Mouse (Mus musculus) hindbrain, embryonic 14.5 days (tissue): Measurements from ENCODE around the gene Fam187b. TPM values are rescaled to one million over a fixed set of nuclear protein-coding genes. Genes with fewer than 3 reads are reported as not detected.
A peak's percentile ranks its signal among the peaks of the same experiment; 100 is the strongest.
"Not testable (repeated sequence)": the region's sequence is repeated elsewhere in the genome, so short reads cannot be mapped to it uniquely, and the experiment has no call there.

Experiments used
- ATAC-seq: fragments of 200-750 bp; cut with Nextera tagmentation; 2 replicates; pipeline ENCODE4 v1.8.0; 2017; ENCODE audit warnings: moderate number of reproducible peaks, mild to moderate bottlenecking, moderate TSS enrichment, moderate library complexity; ENCODE audit not compliant: low FRiP score
- DNase-seq: peaks from one replicate; pipeline ENCODE4 v3.0.0-alpha.2; 2015; ENCODE audit warnings: low spot score
- H3K27ac ChIP-seq: fragments of 300-500 bp; sonication (generic); 2 replicates; pipeline ENCODE4 v1.5.1; 2014; ENCODE audit warnings: mild to moderate bottlenecking, moderate library complexity
- H3K27me3 ChIP-seq: fragments of 300-500 bp; sonication (generic); 2 replicates; pipeline ENCODE4 v1.6.1; 2014; ENCODE audit warnings: mild to moderate bottlenecking, low read length, mixed read lengths; ENCODE audit not compliant: control insufficient read depth, insufficient read depth
- H3K36me3 ChIP-seq: fragments of 300-500 bp; sonication (generic); replicated peaks from 2 replicates; pipeline ENCODE4 v1.6.1; 2014; ENCODE audit not compliant: control insufficient read depth, insufficient read depth
- H3K4me1 ChIP-seq: fragments of 300-500 bp; sonication (generic); replicated peaks from 2 replicates; pipeline ENCODE4 v1.6.1; 2014; ENCODE audit warnings: antibody characterized with exemption, low read length, mixed read lengths; ENCODE audit not compliant: control insufficient read depth, insufficient read depth
- H3K4me2 ChIP-seq: fragments of 300-500 bp; sonication (generic); replicated peaks from 2 replicates; pipeline ENCODE4 v1.6.1; 2014; ENCODE audit warnings: mild to moderate bottlenecking, moderate library complexity
- H3K4me3 ChIP-seq: fragments of 300-500 bp; sonication (generic); replicated peaks from 2 replicates; pipeline ENCODE4 v1.5.1; 2014; ENCODE audit warnings: mild to moderate bottlenecking, low read length
- H3K9ac ChIP-seq: fragments of 300-500 bp; sonication (generic); 2 replicates; pipeline ENCODE4 v1.6.1; 2014
- H3K9me3 ChIP-seq: fragments of 300-500 bp; sonication (generic); 2 replicates; pipeline ENCODE4 v1.6.1; 2016; ENCODE audit warnings: low read length; ENCODE audit not compliant: control insufficient read depth
- WGBS: fragments of 180-500 bp; shearing (Covaris S2); extraction: QIAGEN DNeasy Blood & Tissue Kit; methylation state at CpG from one replicate; pipeline ENCODE4 v1.1.7; 2014; 5-methylcytosine and 5-hydroxymethylcytosine counted together
- polyA plus RNA-seq: library from polyadenylated mRNA; unstranded; fragments of >200 nt; fragmentation: Nextera tagmentation; extraction: Ambion mirVana; gene quantifications from 2 replicates; pipeline ENCODE4 v1.2.1, GENCODE M21; 2014

The Fam187b gene
- polyA plus RNA-seq, 1 experiment from 2014 or later: 1.0 TPM

DNA sequence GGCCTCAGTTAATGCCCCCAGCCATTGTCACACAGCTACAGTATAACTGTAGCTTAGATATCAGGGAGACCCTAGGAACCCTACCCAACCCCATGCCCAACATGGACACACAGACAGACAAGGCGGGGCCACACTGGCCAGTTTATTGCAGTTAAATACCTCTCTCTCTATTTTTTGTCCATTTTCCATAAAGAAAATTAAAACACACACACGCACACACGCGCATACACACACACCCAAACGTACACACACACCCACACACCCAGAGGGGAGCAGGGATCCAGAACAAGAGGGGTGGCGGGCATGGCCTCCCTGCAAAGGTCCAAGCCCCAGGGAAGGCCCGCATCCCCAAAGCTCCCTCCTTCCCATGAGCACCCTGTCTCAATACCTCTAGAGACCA lies 27.7 kb upstream of the Fam187b start:
- no peak overlapping the region for H3K27ac ChIP-seq

DNA sequence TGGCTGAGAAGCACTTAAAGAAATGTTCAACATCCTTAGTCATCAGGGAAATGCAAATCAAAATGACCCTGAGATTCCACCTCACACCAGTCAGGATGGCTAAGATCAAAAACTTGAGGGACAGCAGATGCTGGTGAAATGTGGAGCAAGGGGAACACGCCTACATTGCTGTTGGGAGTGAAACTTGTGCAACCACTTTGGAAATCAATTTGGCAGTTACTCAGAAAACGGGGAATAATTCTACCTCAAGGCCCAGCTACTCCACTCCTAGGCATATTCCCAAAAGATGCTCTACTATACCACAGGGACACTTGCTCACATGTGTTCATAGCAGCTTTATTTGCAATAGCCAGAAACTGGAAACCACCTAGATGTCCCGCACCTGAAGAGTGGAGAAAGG lies 23.7 kb upstream of the Fam187b start:
- H3K27ac ChIP-seq, DNase-seq, ATAC-seq, H3K27me3 ChIP-seq, H3K4me2 ChIP-seq, H3K4me3 ChIP-seq, H3K9me3 ChIP-seq, H3K9ac ChIP-seq, H3K4me1 ChIP-seq: not testable (repeated sequence)
- H3K36me3 ChIP-seq: peaks cover 80% of the 10 kb centered on the region
- WGBS: 94% methylated on average over 3 of the region's 3 CpGs

More for the DNA sequence above, 27.7 kb upstream of the Fam187b start:
- 97% methylated on average over 7 of the region's 7 CpGs for WGBS
- Histone ChIP-seq H3K9me3 (no peaks in the 10 kb centered on the region), H3K27me3 (no peaks in the 10 kb centered on the region), H3K36me3 (peaks cover 40% of the 10 kb centered on the region), H3K4me3 (no peak overlapping the region), H3K4me1 (no peaks in the 10 kb centered on the region), H3K4me2 (no peak overlapping the region), H3K9ac (no peak overlapping the region)
- DNase-seq (no peak), ATAC-seq (no peak)

DNA sequence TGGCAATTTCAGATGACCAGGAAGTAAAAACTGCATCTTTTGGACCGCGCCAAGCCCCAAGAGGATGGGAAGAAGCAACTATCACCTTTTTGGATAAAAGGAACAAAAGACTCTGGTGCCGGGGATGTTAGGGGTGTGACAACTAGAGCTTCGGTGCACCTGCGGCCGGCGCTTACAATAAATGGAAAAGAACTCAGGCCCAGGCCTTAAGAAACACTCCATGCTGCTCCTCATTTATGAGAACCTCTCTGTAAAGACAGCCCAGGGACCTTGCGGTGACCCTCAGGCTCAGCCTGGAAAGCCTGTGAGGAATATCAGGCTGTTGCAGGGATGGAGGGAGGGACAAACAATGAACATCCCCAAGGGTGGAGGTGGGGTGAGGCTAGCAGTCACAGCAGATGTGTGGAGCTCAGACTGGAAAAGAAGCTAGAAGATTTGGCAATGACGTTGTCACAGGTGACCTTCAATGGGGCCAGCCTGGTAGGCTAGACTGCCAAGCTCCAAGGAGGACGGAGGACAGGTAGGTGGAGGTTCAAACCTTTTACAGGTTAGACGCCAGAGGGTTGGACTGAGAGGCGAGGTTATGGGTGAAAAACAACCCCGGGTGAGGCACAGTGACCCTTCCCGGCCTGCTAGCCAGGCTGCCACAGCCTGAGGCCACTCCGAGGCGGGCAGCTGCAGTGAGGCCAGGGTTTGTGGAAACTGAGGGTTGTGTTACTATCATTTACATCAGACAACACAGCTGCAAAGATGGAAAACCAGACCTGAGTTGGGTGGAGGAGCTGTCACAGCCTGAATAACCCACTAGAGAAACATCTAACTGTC lies 20.9 kb upstream of the Fam187b start:
- DNase-seq (no peak), ATAC-seq (no peak)
- Histone ChIP-seq H3K4me3 (no peak overlapping the region), H3K4me1 (peaks cover 12% of the 10 kb centered on the region), H3K9ac (no peak overlapping the region), H3K36me3 (peaks cover 66% of the 10 kb centered on the region), H3K9me3 (no peaks in the 10 kb centered on the region), H3K27ac (no peak overlapping the region), H3K27me3 (no peaks in the 10 kb centered on the region), H3K4me2 (no peak overlapping the region)
- 95% methylated on average over 16 of the region's 16 CpGs for WGBS

DNA sequence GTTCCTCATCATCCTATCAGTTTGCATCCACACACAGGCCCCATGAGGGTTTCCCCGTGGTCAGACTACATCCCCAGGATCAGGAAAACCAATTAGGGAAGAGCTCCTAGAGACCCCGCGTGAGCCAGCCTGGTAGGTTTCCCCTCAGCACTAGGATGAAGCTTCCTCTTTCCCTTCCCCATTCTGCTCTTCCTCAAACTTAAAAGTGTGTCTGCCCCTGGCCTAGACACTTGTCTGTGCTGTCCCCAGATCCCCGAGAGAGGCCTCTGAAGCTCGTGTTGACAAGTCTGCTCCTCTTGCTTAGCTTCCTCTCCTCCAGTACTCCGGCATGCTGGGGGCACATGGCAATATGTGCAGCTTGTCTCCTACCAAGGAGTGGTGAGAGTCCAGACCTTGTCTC lies 20.1 kb upstream of the Fam187b start:
- peaks cover 19% of the 10 kb centered on the region for H3K4me1 ChIP-seq
- H3K4me3 ChIP-seq: no peak overlapping the region
- peaks cover 66% of the 10 kb centered on the region for H3K36me3 ChIP-seq
- DNase-seq (no peak), ATAC-seq (no peak)
- no peak overlapping the region for H3K4me2 ChIP-seq
- H3K9ac ChIP-seq: no peak overlapping the region
- 90% methylated on average over 6 of the region's 6 CpGs for WGBS
- H3K27ac ChIP-seq: no peak overlapping the region
- no peaks in the 10 kb centered on the region for H3K27me3 ChIP-seq
- no peaks in the 10 kb centered on the region for H3K9me3 ChIP-seq

DNA sequence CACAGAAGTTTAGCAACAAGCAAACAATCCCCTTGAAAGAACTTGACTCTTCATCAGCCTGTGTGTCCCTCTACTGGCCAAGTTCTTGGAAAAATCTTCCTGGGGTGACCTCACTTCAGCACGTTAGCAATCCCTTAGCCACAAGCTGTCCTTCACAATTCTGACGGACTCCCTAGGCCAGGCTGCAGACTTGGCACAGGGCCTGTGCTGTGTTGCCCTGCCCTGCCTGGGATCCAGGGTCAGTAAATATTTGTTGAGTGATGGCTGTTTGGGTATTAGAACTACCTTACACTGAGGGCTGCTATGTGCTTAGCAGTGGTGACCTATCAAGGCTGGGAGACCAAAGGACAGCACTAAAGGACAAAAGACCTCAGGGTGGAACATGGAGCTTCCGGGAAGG lies 19.6 kb upstream of the Fam187b start:
- no peak overlapping the region for H3K9ac ChIP-seq
- ATAC-seq: no peak
- no peak overlapping the region for H3K4me3 ChIP-seq
- H3K27ac ChIP-seq: no peak overlapping the region
- WGBS: 91% methylated on average over 3 of the region's 3 CpGs
- H3K4me2 ChIP-seq: no peak overlapping the region
- DNase-seq: no peak
- no peaks in the 10 kb centered on the region for H3K9me3 ChIP-seq
- no peaks in the 10 kb centered on the region for H3K27me3 ChIP-seq
- peaks cover 20% of the 10 kb centered on the region for H3K4me1 ChIP-seq
- H3K36me3 ChIP-seq: peaks cover 66% of the 10 kb centered on the region

DNA sequence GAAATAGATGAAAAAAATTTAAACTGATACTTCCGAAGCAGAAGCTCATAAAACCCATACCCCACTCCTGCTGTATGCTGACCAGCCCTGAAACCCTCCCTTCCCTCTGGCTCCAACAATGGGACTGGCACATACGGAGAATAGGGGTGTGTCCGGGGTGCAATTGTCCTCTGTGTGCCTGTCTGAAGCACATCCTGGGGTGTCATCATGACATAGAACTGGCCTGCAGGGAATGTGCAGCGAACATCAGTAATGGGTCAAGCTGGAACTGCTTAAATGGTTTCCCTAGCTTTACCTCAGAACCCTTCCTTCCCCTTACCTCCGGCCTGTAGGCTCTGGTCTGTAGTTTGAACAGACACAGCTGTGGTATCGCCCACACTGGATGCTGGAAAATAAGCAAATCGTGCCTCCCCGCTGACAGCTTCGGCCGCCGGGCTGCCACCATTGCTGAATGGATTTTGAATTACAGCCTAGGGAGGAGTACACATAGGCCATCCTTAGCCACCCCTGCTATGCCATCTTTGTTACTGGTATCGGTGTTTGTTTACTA lies 18.5 kb upstream of the Fam187b start:
- Histone ChIP-seq H3K4me3 (peak overlapping the region; percentile 98), H3K9me3 (no peaks in the 10 kb centered on the region), H3K36me3 (peaks cover 56% of the 10 kb centered on the region), H3K9ac (peak overlapping the region; percentile 97), H3K4me1 (peaks cover 20% of the 10 kb centered on the region), H3K27me3 (no peaks in the 10 kb centered on the region), H3K27ac (peak overlapping the region; percentile 98), H3K4me2 (peak overlapping the region; percentile 79)
- ATAC-seq (no peak), DNase-seq (no peak)
- WGBS: 84% methylated on average over 12 of the region's 12 CpGs

DNA sequence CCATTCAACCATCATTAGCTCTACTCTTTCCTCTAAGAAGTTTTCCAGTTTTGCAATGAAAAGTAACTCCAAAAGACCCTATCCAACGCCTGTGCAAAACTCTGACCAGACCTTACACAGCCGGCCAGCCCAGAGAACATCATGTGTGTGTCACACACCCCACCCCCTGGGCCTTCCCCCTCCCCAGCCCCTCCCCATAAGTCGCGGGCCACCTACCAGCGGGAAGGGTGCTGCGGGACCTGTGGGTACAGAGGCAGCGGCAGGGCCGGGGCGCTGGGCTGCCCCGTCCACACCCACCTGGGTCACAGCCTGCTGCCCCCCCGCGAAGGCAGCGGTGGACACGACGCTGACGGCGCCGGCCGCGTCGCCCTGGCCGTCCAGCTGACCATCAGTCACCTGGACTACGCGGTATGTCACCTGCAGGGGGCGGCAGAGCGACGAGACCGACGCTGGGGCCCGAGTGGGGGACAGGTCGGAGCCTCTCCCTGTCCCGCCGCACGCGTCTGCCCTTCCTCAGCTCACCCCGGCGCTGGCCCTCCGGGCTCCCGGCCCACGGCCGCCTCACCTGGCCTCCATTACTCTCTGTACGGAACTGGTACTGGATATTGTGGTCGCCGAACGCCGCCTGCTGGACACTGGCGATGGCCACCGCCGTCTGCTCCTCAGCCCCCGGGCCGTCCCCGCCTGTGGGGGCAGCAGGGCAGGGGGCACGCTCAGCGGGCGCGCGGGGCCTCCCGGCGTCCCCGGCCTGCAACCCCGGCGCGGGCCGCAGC lies 17.8 kb upstream of the Fam187b start:
- ATAC-seq: peak; percentile 67
- Histone ChIP-seq H3K9ac (peak overlapping the region; percentile 97), H3K27me3 (no peaks in the 10 kb centered on the region), H3K4me3 (peak overlapping the region; percentile 98), H3K4me2 (peak overlapping the region; percentile 79), H3K36me3 (peaks cover 49% of the 10 kb centered on the region), H3K9me3 (no peaks in the 10 kb centered on the region), H3K4me1 (peaks cover 20% of the 10 kb centered on the region), H3K27ac (peak overlapping the region; percentile 98)
- peak; percentile 72 for DNase-seq
- under 1% methylated on average over 59 of the region's 64 CpGs for WGBS

DNA sequence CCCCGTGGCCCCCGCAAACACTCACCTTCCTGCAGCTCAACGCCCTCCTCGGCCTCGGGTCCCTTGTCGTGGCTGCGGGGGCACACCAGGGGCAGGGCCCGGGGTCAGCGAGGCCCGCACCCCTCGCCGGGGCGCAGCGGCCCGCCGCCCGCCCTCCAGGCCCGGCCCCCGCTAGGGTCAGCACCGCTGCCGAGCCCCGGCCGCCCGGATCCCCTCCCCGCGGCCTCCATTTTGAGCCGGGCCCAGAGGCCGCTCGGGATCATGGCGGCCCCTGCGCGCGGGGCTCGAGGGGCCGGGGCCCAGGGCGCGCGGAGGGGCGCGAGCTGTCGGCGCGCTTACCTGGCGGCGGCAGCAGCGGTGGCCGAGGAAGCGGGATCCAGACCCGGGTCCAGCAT lies 17.2 kb upstream of the Fam187b start:
- Histone ChIP-seq H3K4me3 (peak overlapping the region; percentile 98), H3K4me1 (peaks cover 20% of the 10 kb centered on the region), H3K4me2 (peak overlapping the region; percentile 79), H3K9ac (peak overlapping the region; percentile 97), H3K9me3 (no peaks in the 10 kb centered on the region), H3K36me3 (peaks cover 43% of the 10 kb centered on the region), H3K27me3 (no peaks in the 10 kb centered on the region), H3K27ac (peak overlapping the region; percentile 98)
- DNase-seq (no peak), ATAC-seq (peak; percentile 25)
- WGBS: under 1% methylated on average over 30 of the region's 49 CpGs

DNA sequence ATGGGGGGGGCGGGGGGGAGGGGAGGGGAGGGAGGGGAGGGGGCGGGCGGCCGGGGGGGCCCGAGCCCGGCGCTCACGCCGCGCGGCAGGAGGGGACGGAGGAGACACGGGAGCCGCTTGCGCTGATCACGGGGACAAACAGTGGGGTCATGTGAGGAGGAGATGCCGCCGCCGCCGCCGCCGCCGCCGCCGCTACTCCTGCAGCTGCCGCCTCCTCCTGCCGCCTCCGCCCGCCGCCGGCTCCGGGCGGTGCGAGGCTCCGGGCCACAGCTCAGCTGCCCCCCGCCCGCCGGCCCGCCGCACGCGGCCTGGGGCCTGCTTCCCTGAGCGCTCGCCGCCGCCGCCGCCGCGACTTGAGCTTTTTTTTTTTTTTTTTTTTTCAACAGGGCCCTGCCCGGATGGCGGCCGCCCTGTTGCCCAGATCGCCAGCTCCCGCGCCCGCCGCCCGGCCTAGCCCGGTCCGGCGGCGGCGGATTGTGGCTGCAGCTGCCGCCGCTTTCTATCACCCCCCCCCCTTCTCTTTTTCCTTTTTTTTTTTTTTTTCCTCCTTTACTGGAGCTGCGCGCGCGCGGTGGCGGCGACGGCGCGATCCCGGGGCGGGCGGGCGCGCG lies 16.7 kb upstream of the Fam187b start, which contains the start of gene Usf2:
Gene Usf2 (minus strand): TSS at position 48 of the 611 bp plus-strand sequence.
- no peaks in the 10 kb centered on the region for H3K27me3 ChIP-seq
- H3K4me1 ChIP-seq: peaks cover 20% of the 10 kb centered on the region
- no peaks in the 10 kb centered on the region for H3K9me3 ChIP-seq
- peak within 1 kb of the TSS; percentile 97 for H3K9ac ChIP-seq
- ATAC-seq (peak; percentile 58), DNase-seq (peak; percentile 80)
- peak within 1 kb of the TSS; percentile 98 for H3K4me3 ChIP-seq
- H3K27ac ChIP-seq: peak within 1 kb of the TSS; percentile 98
- peak within 1 kb of the TSS; percentile 79 for H3K4me2 ChIP-seq
- 0% methylated on average over 16 of the region's 82 CpGs for WGBS
- peaks cover 38% of the 10 kb centered on the region for H3K36me3 ChIP-seq
